Mouse (Mus musculus) Patski (cell line): ENCODE data around the gene Taf4. TPM values are rescaled to one million over a fixed set of nuclear protein-coding genes. Genes with fewer than 3 reads are reported as not detected.

Source experiments
- ATAC-seq: fragments of 100-300 bp; one replicate; pipeline ENCODE4 v1.8.0; 2021
- CTCF ChIA-PET: fragments of 350-600 bp; sonication (Branson Sonifier 250); formaldehyde crosslinking; loops from one replicate; lab custom pipeline; 2022; ENCODE audit warnings: inconsistent platforms; lab: Charles Lee
- POLR2A ChIA-PET: fragments of 350-600 bp; sonication (Branson Sonifier 250); formaldehyde crosslinking; loops from one replicate; lab custom pipeline; 2022; ENCODE audit warnings: antibody characterized with exemption, inconsistent platforms; lab: Charles Lee
- DNase-seq: peaks from one replicate; pipeline ENCODE4 v3.0.0-alpha.2; 2011; ENCODE audit warnings: low read depth, low spot score
- H3K27me3 ChIP-seq: fragments of 371-371 bp; one replicate; pipeline ENCODE4 v1.5.1; 2021
- CTCF ChIP-seq: fragments of 100-300 bp; IDR thresholded peaks from one replicate; pipeline ENCODE4 v1.5.1; 2021
- in situ Hi-C: fragments of 300-500 bp; cut with MboI; formaldehyde crosslinking; loops from 3 replicates; pipeline ENCODE4 v1.11.1; 2018; ENCODE audit warnings: low pct_unique_long_range_greater_than_20kb, mixed read lengths
- polyA plus RNA-seq: library from polyadenylated mRNA; unstranded; gene quantifications from one replicate; pipeline ENCODE4 v1.2.3, GENCODE M21; 2021

Taf4 gene
- polyA plus RNA-seq = 23.5 TPM

GRCm38 (mm10) chr2:179976628-179977343, at the start of gene Taf4:
Taf4 (minus strand) TSS chr2:179976646.
- DNase-seq (no peak), ATAC-seq (peak; percentile 56)
- POLR2A ChIA-PET = interaction anchor here (0.6 to 1.3 kb wide), 5 partner anchors 20 to 257 kb away, joined by 3 to 8 read pairs (median 4); partner anchors contain the start of genes Psma7 and Ss18l1
- in situ Hi-C loops = loop anchor here (5.0 kb wide), 1 partner anchor 66 kb away; the partner anchor contains the start of genes Psma7 and Ss18l1
- TF ChIP-seq CTCF = no peak
- CTCF ChIA-PET = interaction anchor here (0.6 to 1.3 kb wide), 3 partner anchors 28 to 69 kb away, joined by 3 read pairs; no protein-coding TSS in a partner anchor
- H3K27me3 ChIP-seq = no peaks in the 10 kb centered on the region

DNA sequence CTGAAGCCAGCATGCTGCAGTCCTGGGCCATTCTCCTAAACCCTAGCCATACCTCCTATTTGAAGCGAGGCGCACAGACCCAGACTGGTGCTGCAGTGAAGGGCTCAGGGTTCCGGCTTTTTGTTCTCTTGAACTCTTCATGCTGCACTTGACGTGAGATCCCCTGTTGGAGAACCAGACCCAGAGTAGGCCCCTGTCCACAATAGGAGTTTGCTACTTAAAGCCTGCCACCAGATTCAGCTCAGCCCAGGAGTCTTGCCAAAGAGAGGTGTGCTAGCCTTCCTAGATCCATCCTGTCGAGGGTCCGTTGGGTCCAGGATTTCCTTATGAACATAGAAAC, 49.4 kb upstream of the Taf4 start:
- ChIA-PET CTCF (interaction anchor here (1.1 to 2.4 kb wide), 6 partner anchors 15 to 113 kb away, joined by 3 to 8 read pairs (median 3); no protein-coding TSS in a partner anchor), POLR2A (interaction anchor here (0.8 to 1.5 kb wide), 4 partner anchors 9 to 44 kb away, joined by 3 to 5 read pairs (median 3); partner anchors contain the start of genes Psma7 and Ss18l1)
- TF ChIP-seq CTCF = no peak
- peaks cover 9% of the 10 kb centered on the region for H3K27me3 ChIP-seq
- ATAC-seq (no peak), DNase-seq (no peak)
- in situ Hi-C loops = no loop called here

DNA sequence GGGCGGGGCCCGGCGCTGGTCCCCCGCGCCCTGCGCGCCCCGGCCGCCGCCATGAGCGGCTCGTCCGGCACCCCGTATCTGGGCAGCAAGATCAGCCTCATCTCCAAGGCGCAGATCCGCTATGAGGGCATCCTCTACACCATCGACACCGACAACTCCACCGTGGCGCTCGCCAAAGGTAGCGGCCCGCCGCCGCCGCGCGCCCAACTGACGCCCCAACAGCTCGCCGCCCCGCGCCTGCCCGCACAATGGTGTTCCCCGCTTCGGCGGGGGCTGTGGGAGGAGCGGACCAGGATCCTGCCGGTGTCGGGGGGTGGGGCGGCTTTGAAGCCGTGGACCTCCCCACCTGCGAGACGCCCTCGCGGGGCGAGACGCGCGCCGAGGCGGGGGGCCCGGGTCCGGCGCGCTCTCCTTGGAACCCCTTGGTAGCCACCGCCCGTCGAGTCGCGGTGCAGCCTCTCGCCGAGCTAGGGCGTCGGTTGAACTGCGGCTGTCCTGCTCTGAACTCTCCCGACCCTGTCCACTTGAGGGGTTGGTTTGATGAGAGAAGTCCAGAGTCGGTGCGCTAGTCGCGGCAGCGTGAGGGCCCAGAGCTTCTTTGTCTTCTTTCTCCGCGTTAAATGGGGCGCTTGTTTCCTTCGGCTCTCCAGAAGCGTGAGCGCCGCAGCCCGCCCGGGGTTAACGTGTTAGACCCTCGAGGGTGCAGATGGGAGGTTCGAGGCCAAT, 48.9 kb upstream of the Taf4 start:
- in situ Hi-C loops = no loop called here
- H3K27me3 ChIP-seq = peaks cover 9% of the 10 kb centered on the region
- ATAC-seq (peak; percentile 22), DNase-seq (no peak)
- POLR2A ChIA-PET = interaction anchor here (0.8 to 1.8 kb wide), 6 partner anchors 10 to 45 kb away, joined by 3 to 11 read pairs (median 4); partner anchors contain the start of genes Psma7 and Ss18l1
- TF ChIP-seq CTCF = no peak
- CTCF ChIA-PET = interaction anchor here (1.2 to 2.4 kb wide), 5 partner anchors 15 to 112 kb away, joined by 3 to 8 read pairs (median 3); no protein-coding TSS in a partner anchor

GRCm38 (mm10) chr2:180024401-180025098, 48.1 kb upstream of the Taf4 start, which contains the start of gene Lsm14b:
Lsm14b (plus strand) TSS chr2:180024987.
- ATAC-seq (peak; percentile 95), DNase-seq (peak; percentile 62)
- POLR2A ChIA-PET = interaction anchor here (1.3 to 1.8 kb wide), 4 partner anchors 11 to 44 kb away, joined by 4 to 11 read pairs (median 5); partner anchors contain the start of genes Psma7 and Ss18l1
- CTCF ChIA-PET = no interaction called here
- peaks cover 9% of the 10 kb centered on the region for H3K27me3 ChIP-seq
- TF ChIP-seq CTCF = no peak
- in situ Hi-C loops = no loop called here

DNA sequence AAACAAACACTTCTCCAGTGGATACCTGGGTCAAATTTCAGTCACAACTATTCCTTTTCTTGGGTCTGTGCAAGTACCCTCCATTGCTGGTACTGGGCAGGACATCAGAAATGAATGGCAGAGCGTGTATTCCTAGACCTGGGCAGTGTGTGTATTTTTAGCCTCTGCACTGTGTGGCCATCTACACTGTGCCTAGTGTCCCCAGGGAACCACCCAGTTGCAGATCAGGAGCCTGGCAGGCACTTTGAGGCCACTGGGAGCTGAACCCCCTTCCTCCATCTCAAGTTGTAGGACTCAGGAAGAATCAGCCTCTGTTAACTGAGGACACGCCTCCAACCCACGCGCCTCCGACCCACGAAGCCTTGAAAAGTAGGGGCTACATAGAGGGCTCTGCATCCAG, 46.3 kb upstream of the Taf4 start:
- DNase-seq (no peak), ATAC-seq (no peak)
- H3K27me3 ChIP-seq = peaks cover 9% of the 10 kb centered on the region
- TF ChIP-seq CTCF = no peak
- in situ Hi-C loops = no loop called here
- ChIA-PET POLR2A (no interaction called here), CTCF (no interaction called here)

GRCm38 (mm10) chr2:180020919-180021318, 44.5 kb upstream of the Taf4 start:
- CTCF ChIA-PET = no interaction called here
- DNase-seq = no peak
- in situ Hi-C loops = no loop called here
- POLR2A ChIA-PET = no interaction called here
- TF ChIP-seq CTCF = no peak
- no peak for ATAC-seq
- H3K27me3 ChIP-seq = peaks cover 9% of the 10 kb centered on the region

DNA sequence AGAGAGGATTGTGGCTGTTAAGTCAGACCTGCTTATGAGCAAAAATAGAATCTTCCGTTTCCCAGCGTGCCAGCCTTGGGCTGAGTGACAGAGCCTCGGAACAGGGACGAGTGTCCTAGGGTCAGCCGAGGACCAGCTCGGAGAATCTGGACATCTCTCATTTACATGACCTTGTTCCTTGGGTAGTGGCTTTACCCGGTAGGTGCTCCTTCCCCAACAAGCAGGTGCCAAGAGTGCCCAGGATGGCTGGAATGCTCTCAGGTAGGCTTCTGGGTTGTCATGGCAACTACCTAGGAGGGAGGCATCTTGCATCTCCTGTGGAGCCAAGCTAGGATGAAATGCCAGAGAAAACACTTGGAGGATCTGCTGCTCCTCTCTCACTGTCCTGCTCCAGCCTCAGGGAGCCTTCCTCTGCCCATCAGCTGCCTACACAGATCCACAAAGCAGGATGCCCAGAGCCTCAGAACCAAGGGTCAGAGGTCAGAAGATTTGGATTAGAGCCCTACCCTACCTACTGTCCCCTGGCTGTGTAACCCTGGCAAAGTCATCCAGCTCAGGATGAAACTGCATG, 43.7 kb upstream of the Taf4 start:
- ATAC-seq (no peak), DNase-seq (no peak)
- in situ Hi-C loops = no loop called here
- CTCF ChIA-PET = no interaction called here
- H3K27me3 ChIP-seq = peaks cover 9% of the 10 kb centered on the region
- POLR2A ChIA-PET = interaction anchor here (1.0 kb wide), 1 partner anchor 19 kb away, joined by 3 read pairs; no protein-coding TSS in a partner anchor
- no peak for TF ChIP-seq CTCF

- TF ChIP-seq CTCF = no peak
- DNase-seq = no peak
- ATAC-seq = no peak
- ChIA-PET CTCF (interaction anchor here (1.5 kb wide), 1 partner anchor 29 kb away, joined by 4 read pairs; no protein-coding TSS in a partner anchor), POLR2A (interaction anchor here (0.6 to 1.3 kb wide), 2 partner anchors 42 to 134 kb away, joined by 3 read pairs; partner anchors contain the start of gene Taf4)
- peaks cover 7% of the 10 kb centered on the region for H3K27me3 ChIP-seq
- in situ Hi-C loops = loop anchor here (5.0 kb wide), 1 partner anchor 36 kb away; no protein-coding TSS in a partner anchor
Observed at GRCm38 (mm10) chr2:180018573-180018972, 42.1 kb upstream of the Taf4 start.

- in situ Hi-C loops = loop anchor here (5.0 kb wide), 1 partner anchor 35 kb away; no protein-coding TSS in a partner anchor
- POLR2A ChIA-PET = interaction anchor here (1.3 kb wide), 1 partner anchor 41 kb away, joined by 3 read pairs; the partner anchor contains the start of gene Taf4
- peaks cover 5% of the 10 kb centered on the region for H3K27me3 ChIP-seq
- CTCF ChIA-PET = interaction anchor here (0.8 to 1.5 kb wide), 3 partner anchors 12 to 33 kb away, joined by 4 read pairs; no protein-coding TSS in a partner anchor
- ATAC-seq (peak; percentile 8), DNase-seq (no peak)
- no peak for TF ChIP-seq CTCF
Observed at GRCm38 (mm10) chr2:180017632-180018031, 41.2 kb upstream of the Taf4 start.
